Comparison of ENCODE assay signal across 14 mouse cellular contexts in the genomic region with DNA sequence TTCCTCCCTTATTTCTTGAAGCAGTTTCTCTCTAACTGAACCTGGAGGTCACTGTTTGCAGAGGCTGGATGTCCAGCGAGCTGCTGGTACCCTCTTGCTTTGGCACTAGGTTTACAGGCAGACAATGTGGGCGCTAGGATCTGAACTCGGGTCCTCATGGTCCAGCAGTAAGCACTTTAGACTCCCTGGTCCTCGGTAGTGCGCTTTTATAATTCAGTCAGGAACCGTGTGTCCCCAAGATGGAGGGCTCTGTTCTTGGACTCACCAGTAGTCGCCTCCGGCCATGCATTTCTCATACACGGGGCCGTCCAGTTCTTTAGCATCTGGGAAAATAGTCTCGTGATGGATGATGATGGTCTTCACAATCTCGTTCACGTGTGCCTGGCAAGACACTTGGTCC.
"Had no signal": no experiment of that assay in that cellular context is flagged by ENCODE, and none has a peak within 500 bp of the region (broad histone marks: within the 10 kb centered on the region; RNA-seq: fewer than 3 reads in every experiment).

No protein-coding gene starts in this region.

- H3K27ac ChIP-seq: macrophage; midbrain, embryonic 12.5 days; midbrain, embryonic 15.5 days; neural tube, embryonic 12.5 days; stomach, embryonic 15.5 days; stomach, postnatal 0 days had no signal

- H3K27me3 ChIP-seq: midbrain, embryonic 12.5 days; midbrain, embryonic 15.5 days; neural tube, embryonic 12.5 days; stomach, embryonic 15.5 days had no signal

- ATAC-seq: midbrain, embryonic 15.5 days had no signal

- DNase-seq: lung, adult 18-20 months; lung, embryonic 14.5 days; lung, postnatal 10 days; right cerebral cortex, postnatal 14 days; thymus, adult 2 months; thymus, postnatal 25 days; thymus, postnatal 4 days had no signal

- H3K9ac ChIP-seq: lung, embryonic 14.5 days; midbrain, embryonic 12.5 days; midbrain, embryonic 15.5 days; neural tube, embryonic 12.5 days; stomach, embryonic 15.5 days had no signal

- H3K4me1 ChIP-seq: megakaryocyte, embryonic 14.5 days; neural tube, embryonic 12.5 days; stomach, embryonic 15.5 days had no signal

- H3K4me3 ChIP-seq: megakaryocyte, embryonic 14.5 days; midbrain, embryonic 12.5 days; midbrain, embryonic 15.5 days; neural tube, embryonic 12.5 days; stomach, embryonic 15.5 days had no signal

- H3K4me2 ChIP-seq: lung, embryonic 14.5 days; midbrain, embryonic 12.5 days; midbrain, embryonic 15.5 days; neural tube, embryonic 12.5 days; stomach, embryonic 15.5 days had no signal

- H3K36me3 ChIP-seq: stomach, embryonic 15.5 days had no signal

- H3K9me3 ChIP-seq: megakaryocyte, embryonic 14.5 days; midbrain, embryonic 12.5 days; midbrain, embryonic 15.5 days; neural tube, embryonic 12.5 days; stomach, embryonic 15.5 days had no signal
